Mouse (Mus musculus) ES-Bruce4 (cell line): ENCODE results near the gene Zfp275. TPM values are rescaled to one million over a fixed set of nuclear protein-coding genes. Genes with fewer than 3 reads are reported as not detected.
"Not testable (repeated sequence)": the region's sequence is repeated elsewhere in the genome, so short reads cannot be mapped to it uniquely, and the experiment has no call there.

Experiments used
- H3K27ac ChIP-seq: 2 replicates; pipeline ENCODE4 v1.5.1; 2012; ENCODE audit warnings: low read length, inconsistent platforms; ENCODE audit not compliant: insufficient read depth
- H3K27me3 ChIP-seq: 2 replicates; pipeline ENCODE4 v1.6.1; 2012; ENCODE audit warnings: mild to moderate bottlenecking, low read length, inconsistent platforms; ENCODE audit not compliant: control insufficient read depth, poor library complexity, insufficient read depth, severe bottlenecking
- H3K36me3 ChIP-seq: 2 replicates; pipeline ENCODE4 v1.6.1; 2012; ENCODE audit warnings: inconsistent platforms, mild to moderate bottlenecking, low read length, moderate library complexity; ENCODE audit not compliant: control insufficient read depth, poor library complexity, insufficient read depth, severe bottlenecking
- H3K4me1 ChIP-seq: one replicate; pipeline ENCODE4 v1.8.1; 2011; ENCODE audit warnings: low read length; ENCODE audit not compliant: control insufficient read depth, insufficient read depth
- H3K4me3 ChIP-seq: 2 replicates; pipeline ENCODE4 v1.5.1; 2011; ENCODE audit warnings: low read depth, mild to moderate bottlenecking, low read length
- H3K9ac ChIP-seq: 2 replicates; pipeline ENCODE4 v1.6.1; 2012; ENCODE audit warnings: low read depth, mild to moderate bottlenecking, inconsistent platforms; ENCODE audit not compliant: poor library complexity, severe bottlenecking
- H3K9me3 ChIP-seq: replicated peaks from 2 replicates; pipeline ENCODE4 v1.6.1; 2012; ENCODE audit warnings: mild to moderate bottlenecking, low read length, inconsistent platforms; ENCODE audit not compliant: control insufficient read depth, poor library complexity, insufficient read depth, severe bottlenecking
- CTCF ChIP-seq: IDR thresholded peaks from one replicate; pipeline ENCODE4 v1.8.1; 2011; ENCODE audit warnings: low read depth, low read length
- EP300 ChIP-seq: IDR thresholded peaks from 2 replicates; pipeline ENCODE4 v1.6.1; 2011; ENCODE audit warnings: low read depth, low read length; ENCODE audit not compliant: insufficient read depth
- POLR2A ChIP-seq: IDR thresholded peaks from one replicate; pipeline ENCODE4 v1.8.1; 2011; ENCODE audit warnings: low read length; ENCODE audit not compliant: insufficient read depth
- polyA plus RNA-seq: library from polyadenylated mRNA; stranded (reverse); fragments of >200 nt; gene quantifications from 2 replicates; pipeline ENCODE4 v1.2.4, GENCODE M21; 2011; ENCODE audit warnings: low read depth; ENCODE audit not compliant: missing spikeins, insufficient read depth, insufficient read length

Gene Zfp275
- polyA plus RNA-seq, 1 experiment = 19.1 TPM

- Histone ChIP-seq H3K36me3 (no peaks in the 10 kb centered on the region), H3K4me1 (no peaks in the 10 kb centered on the region), H3K9me3 (no peaks in the 10 kb centered on the region), H3K4me3 (no peak overlapping the region), H3K9ac (no peak overlapping the region), H3K27ac (no peak overlapping the region), H3K27me3 (no peaks in the 10 kb centered on the region)
- no peak for TF ChIP-seq CTCF
Observed at GRCm38 (mm10) chrX:73391481-73391880, 49.1 kb downstream of the Zfp275 start.

- no peaks in the 10 kb centered on the region for H3K36me3 ChIP-seq
- no peak overlapping the region for H3K27ac ChIP-seq
- H3K9ac ChIP-seq = no peak overlapping the region
- H3K27me3 ChIP-seq = no peaks in the 10 kb centered on the region
- no peak for TF ChIP-seq CTCF
- no peak for TF ChIP-seq POLR2A
- TF ChIP-seq EP300 = no peak
- no peaks in the 10 kb centered on the region for H3K4me1 ChIP-seq
- H3K9me3 ChIP-seq = no peaks in the 10 kb centered on the region
- H3K4me3 ChIP-seq = no peak overlapping the region
Observed at GRCm38 (mm10) chrX:73396446-73396845, 54.0 kb downstream of the Zfp275 start.

GRCm38 (mm10) chrX:73398636-73399035 is 56.2 kb downstream of the Zfp275 start, which contains the start of gene Gm18336:
Gene Gm18336 (minus strand): TSS chrX:73398736.
- not testable (repeated sequence) for H3K36me3 ChIP-seq, H3K27ac ChIP-seq, H3K27me3 ChIP-seq, H3K9ac ChIP-seq, H3K9me3 ChIP-seq, H3K4me1 ChIP-seq, H3K4me3 ChIP-seq

GRCm38 (mm10) chrX:73400951-73401350 is 58.5 kb downstream of the Zfp275 start:
- Histone ChIP-seq H3K27me3 (no peaks in the 10 kb centered on the region), H3K36me3 (no peaks in the 10 kb centered on the region), H3K27ac (no peak overlapping the region), H3K4me3 (peak overlapping the region; percentile 27), H3K9ac (no peak overlapping the region), H3K4me1 (no peaks in the 10 kb centered on the region), H3K9me3 (no peaks in the 10 kb centered on the region)
- no peak for TF ChIP-seq CTCF
- TF ChIP-seq POLR2A = no peak
- TF ChIP-seq EP300 = no peak

- Histone ChIP-seq H3K4me3 (peak overlapping the region; percentile 27; the same call in 1 of the 2 replicates), H3K9me3 (no peaks in the 10 kb centered on the region), H3K27me3 (no peaks in the 10 kb centered on the region), H3K9ac (no peak overlapping the region), H3K36me3 (no peaks in the 10 kb centered on the region), H3K4me1 (no peaks in the 10 kb centered on the region), H3K27ac (no peak overlapping the region)
- TF ChIP-seq CTCF = no peak
- no peak for TF ChIP-seq POLR2A
- no peak for TF ChIP-seq EP300
Observed at GRCm38 (mm10) chrX:73401616-73402015, 59.2 kb downstream of the Zfp275 start.

Other genes with a start within 250 kb of the Zfp275 start
- gene Xlr3a, start 245.5 kb upstream of the Zfp275 start, polyA plus RNA-seq = 1.6 TPM in 1 of 2 replicates, not detected in the other
- not detected in 2 replicates for gene Gm14685, start 225.6 kb upstream of the Zfp275 start, polyA plus RNA-seq
- not detected in 2 replicates for gene Xlr5b, start 193.8 kb upstream of the Zfp275 start, polyA plus RNA-seq
- gene DXBay18, start 193.2 kb upstream of the Zfp275 start, polyA plus RNA-seq = 1.5 and 2.0 TPM in 2 replicates
- gene Spin2d, start 165.6 kb upstream of the Zfp275 start, polyA plus RNA-seq = not detected in 2 replicates
- 0.21 TPM in 1 of 2 replicates, not detected in the other for gene Xlr3b, start 150.4 kb upstream of the Zfp275 start, polyA plus RNA-seq
- gene Xlr4b, start 128.3 kb upstream of the Zfp275 start, polyA plus RNA-seq = 0.79 TPM in 1 of 2 replicates, not detected in the other
- gene F8a, start 114.3 kb upstream of the Zfp275 start, polyA plus RNA-seq = 2.5 and 3.8 TPM in 2 replicates
- gene Xlr4c, start 99.5 kb upstream of the Zfp275 start, polyA plus RNA-seq = 0.75 TPM in 1 of 2 replicates, not detected in the other
- 0.69 TPM in 1 of 2 replicates, not detected in the other for gene Xlr3c, start 77.2 kb upstream of the Zfp275 start, polyA plus RNA-seq
- gene Xlr5a, start 49.6 kb upstream of the Zfp275 start, polyA plus RNA-seq = not detected in 2 replicates
- gene Xlr5c, start 49.6 kb upstream of the Zfp275 start, polyA plus RNA-seq = not detected in 2 replicates
- not detected in 2 replicates for gene Gm45015, start 5.8 kb upstream of the Zfp275 start, polyA plus RNA-seq
- 0.73 TPM in 1 of 2 replicates, not detected in the other for gene Gm18336, start 56.1 kb downstream of the Zfp275 start, polyA plus RNA-seq
- 0.12 TPM in 1 of 2 replicates, not detected in the other for gene Zfp92, start 68.5 kb downstream of the Zfp275 start, polyA plus RNA-seq
- not detected in 2 replicates for gene Trex2, start 92.7 kb downstream of the Zfp275 start, polyA plus RNA-seq
- 26.2 and 26.3 TPM in 2 replicates for gene Haus7, start 116.4 kb downstream of the Zfp275 start, polyA plus RNA-seq
- gene Bgn, start 141.0 kb downstream of the Zfp275 start, polyA plus RNA-seq = 67.3 and 77.7 TPM in 2 replicates
- 0.31 TPM in 1 of 2 replicates, not detected in the other for gene Atp2b3, start 160.5 kb downstream of the Zfp275 start, polyA plus RNA-seq